Mouse (Mus musculus) embryo, embryonic 9.5 days (tissue): ENCODE results near the gene Olfr638.
"Not testable (repeated sequence)": the region's sequence is repeated elsewhere in the genome, so short reads cannot be mapped to it uniquely, and the experiment has no call there.

Experiments
- DNase-seq: peaks from one replicate; pipeline ENCODE4 v3.0.0-alpha.2; 2017; ENCODE audit errors: extremely low spot score

The Olfr638 gene

DNA sequence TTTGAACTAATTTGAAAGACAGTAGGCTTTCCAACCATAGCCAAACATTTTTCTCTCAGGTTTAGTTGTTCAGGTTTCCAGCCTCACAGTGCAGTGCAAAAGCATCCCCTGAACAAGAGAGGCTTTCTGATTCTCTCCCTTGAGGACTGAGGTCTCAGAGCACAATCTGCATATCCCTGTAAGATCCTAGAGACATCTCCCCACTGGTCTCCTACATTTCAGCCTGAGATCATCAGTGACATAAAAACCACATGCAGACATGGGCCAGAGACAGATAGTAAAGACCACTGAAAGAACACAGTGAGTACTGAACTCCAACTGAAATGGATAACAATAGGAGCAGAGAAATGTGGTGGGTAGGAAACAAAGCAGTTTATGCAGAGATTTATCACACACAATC, at the start of gene Olfr638:
Gene Olfr638, plus strand, starts transcription at position 301 of the 400 bp plus-strand sequence.
- DNase-seq: no peak

DNA sequence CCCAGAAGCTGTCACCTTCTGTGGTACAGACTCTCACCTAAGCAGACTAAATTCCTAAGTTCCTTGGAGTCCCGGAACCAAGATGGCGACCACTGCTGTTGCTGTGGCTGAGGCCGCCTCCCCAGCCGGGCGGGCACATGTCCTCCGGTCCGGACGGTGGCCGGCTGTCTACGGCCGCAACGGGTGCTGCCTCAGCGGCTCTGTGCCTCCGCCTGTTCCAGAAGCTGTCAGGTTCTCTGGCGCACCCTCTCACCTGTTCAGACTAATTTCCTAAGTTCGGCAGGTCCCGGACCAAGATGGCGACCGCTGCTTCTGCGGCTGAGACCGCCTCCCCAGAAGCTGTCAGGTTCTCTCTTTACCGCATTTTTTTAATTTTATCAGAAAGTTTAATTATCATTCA, 31.7 kb upstream of the Olfr638 start:
- DNase-seq: not testable (repeated sequence)

DNA sequence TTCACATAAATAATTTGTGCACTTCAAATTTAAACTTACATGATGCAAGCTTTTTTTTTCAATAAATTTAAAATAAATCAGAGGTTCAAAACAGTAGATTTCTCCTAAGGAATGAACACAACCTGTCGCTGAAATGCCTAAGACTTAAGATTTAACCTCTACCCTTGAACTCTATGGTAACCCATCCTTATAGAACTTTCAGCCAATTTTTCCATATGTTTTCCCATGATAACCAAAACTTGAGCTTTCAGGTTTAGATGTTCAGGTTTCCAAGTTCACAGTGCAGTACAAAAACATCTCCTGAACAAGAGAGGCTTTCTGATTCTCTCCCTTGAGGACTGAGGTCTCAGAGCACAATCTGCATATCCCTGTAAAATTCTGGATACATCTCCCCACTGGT, 27.7 kb upstream of the Olfr638 start, which contains the start of gene Olfr635:
Gene Olfr635, plus strand, starts transcription at position 301 of the 400 bp plus-strand sequence.
- no peak for DNase-seq

DNA sequence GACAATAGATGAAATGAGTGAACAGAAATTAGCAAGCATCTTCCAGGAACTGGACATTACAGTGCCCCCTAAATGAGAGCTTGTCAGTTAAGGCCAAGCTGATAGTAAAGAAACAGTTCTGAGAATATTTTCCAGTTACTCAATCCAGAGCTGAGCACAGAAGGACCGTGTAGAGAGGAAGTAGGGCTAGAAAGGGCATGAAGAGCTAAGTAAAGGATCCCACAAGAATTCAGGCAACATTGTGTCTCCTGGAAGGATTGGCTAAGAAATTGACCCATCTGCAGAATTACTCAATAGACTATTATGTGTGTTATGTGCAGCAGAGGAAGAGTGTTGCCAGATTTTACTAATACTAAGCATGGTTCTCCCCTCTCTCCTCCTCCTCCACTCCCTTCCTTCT, 26.8 kb upstream of the Olfr638 start:
- DNase-seq: no peak

DNA sequence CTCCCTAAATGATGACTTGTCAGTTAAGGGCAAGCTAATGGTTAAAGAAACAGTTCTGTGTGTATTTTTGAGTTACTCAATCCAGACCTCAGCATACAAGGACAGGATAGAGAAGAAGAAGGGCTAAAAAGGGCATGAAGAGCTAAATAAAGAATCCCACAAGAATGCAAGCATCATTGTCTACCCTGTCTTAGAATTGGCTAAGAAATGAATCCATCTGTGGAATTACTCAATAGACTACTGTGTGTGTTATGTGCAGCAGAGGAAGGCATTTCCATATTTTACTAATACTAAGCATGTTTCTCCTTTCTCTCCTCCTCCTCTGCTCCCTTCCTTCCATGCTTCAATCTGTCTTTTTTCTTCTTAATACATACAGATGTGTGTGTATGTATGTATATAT, 578 bp downstream of the Olfr638 start:
- DNase-seq: no peak

DNA sequence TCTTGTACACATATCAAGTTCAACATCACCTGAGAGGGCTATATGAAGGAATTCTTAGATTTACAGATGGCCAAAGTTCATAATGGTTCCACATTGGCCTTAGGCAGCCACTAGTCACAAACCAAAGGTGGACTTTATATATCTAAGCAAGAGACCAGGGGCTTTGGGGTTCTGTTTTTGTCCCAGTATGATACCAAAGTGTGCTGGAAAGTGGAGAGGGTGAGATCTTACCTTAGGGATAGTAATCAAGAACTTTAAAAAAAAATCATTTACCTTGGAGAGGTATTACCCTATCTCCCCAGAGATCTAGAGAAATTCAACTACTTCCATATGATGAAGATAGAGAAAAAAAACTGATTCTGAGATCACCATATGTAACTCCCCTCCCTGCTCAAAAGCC, 18.7 kb downstream of the Olfr638 start, which contains the start of gene Olfr639:
Gene Olfr639, minus strand, starts transcription at position 101 of the 400 bp plus-strand sequence.
- no peak for DNase-seq

DNA sequence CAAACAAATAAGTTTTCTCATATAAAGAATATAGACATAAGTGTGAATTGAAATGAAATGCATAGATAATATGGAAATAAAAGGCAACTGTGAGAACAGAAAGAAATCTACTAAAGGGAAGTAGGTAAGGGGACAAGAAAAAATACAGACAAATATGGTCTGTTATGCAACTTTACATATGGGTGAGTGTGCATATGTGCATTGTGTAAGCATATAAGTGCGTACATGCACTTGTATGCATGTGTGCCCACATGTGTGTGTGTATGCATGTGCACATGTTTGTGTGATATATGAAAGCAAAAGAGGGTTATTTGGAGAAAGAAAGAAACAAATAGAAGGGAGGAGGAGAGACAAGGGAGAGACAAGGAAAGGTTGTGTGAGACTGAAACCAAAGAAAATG, 20.4 kb downstream of the Olfr638 start:
- no peak for DNase-seq

DNA sequence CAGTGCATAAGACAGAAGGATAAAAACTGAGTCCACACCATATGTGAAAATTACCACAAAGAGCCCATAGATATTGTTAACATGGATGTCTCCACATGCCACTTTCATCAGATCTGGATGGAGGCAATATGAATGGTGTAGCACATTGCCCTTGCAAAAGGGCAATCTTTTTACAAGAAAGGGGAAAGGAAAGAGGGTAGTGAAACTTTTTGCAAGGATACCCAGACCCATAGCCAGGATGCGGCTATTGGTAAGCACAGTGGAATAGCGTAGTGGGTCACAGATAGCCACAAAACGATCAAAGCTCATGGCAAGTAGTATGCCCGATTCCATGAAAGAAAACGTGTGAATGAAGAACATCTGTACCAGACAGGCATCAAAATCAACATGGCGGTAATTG, 23.1 kb downstream of the Olfr638 start:
- DNase-seq: no peak

DNA sequence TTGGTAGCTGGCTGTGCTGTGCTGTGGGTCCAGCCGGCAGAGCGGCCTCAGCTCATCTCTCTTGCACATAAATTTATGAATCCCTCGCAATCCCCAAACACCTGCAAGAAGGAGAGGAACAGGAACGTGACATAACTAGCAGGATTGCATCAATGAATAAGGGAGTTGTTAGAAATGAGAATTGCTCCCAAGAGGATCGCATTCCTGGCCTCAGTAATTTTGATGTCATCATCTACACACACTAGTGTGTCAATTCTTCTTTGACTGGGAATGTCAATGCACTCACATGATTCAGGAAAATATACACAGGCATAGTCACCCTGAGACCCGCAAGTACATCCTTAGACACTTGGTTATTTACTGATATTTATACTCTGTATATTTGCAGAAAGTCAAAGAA, 26.9 kb downstream of the Olfr638 start, which contains the start of gene Olfr640:
Gene Olfr640, minus strand, starts transcription at position 101 of the 400 bp plus-strand sequence.
- DNase-seq: no peak

DNA sequence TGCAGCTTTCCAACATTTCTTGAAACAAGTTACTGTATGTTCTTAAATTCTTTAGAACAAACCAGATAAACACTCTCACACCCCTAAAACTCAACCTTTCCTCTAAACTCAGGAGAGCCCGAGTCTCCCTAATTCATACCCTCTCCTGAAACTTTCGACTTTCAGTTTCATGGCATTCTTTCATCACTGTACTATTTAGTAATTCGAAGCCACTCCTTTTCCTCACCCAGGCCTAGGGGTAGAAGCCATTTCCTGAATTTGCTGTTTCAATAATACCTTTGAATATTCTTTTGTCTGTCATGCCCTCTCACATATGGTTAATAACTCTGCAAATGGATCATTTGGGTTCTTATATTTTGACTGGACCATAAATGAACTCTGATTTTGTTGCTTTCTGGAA, 28.4 kb downstream of the Olfr638 start:
- no peak for DNase-seq

DNA sequence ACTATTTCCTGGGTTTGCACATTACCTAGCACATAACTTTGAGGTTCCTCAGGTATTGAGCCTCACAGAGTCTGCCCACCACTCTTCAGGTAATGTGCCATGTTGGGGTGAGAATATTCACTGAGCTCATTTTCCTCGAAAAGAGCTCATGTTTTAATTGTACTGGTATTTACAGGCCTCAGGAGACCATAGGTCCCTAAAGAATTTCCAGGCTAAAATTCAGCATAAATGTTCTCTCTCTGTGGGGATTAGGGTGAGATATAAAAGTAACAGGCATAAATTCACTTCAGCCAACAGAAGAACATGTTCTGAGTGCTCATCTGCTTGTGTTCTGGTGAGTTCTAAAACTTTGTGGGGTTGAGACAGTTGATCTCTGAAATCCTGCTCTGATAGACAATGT, 36.6 kb downstream of the Olfr638 start, which contains the start of gene Olfr641:
Gene Olfr641, plus strand, starts transcription at position 301 of the 400 bp plus-strand sequence.
- no peak for DNase-seq

DNA sequence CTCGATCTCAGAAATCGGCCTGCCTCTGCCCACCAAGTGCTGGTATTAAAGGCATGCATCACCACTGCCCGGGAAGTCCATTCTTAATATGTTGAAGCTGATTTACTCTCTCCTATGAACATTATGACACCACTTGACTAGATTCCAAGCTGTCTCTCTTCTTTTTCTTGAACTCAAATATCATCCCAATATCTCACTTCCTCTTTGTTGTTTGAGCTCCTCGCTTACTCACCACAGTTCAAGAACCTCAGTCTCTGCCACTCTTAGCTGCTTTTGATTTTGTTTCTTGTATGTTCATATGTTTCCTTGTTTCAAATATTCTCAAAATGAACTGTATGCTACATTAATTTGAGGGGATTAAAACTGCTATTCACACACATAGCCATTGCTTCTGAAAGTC, 52.2 kb downstream of the Olfr638 start:
- no peak for DNase-seq

DNA sequence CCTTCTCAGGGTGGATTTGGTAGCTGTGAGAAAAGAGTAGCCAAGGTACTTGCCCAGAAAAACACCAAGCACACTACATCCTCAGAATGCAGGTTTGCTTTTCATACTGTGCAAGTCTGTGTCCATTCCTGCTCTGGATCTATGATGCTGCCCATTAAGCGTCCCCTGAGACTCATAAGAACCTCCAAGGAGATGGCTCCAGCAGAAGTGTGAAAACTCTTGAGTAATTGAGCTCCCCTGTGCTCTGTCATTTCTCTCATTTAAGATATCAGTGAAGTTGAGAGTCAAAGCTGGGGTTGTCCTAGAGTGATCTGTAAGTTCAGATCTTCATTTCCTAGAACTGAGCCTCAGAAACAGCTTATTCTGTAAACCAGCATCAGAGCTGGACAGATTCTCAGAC, 54.0 kb downstream of the Olfr638 start, which contains the start of gene Olfr642:
Gene Olfr642, minus strand, starts transcription at position 101 of the 400 bp plus-strand sequence.
- DNase-seq: no peak
